Comparison of ENCODE assay signal across 8 mouse cellular contexts in genomic region chr11:97362649-97362942, GRCm38 (mm10). TPM values are rescaled to one million over a fixed set of nuclear protein-coding genes. Genes with fewer than 3 reads are reported as not detected.
A peak's percentile ranks its signal among the peaks of the same experiment; 100 is the strongest.
DNase-seq lines count a peak whose midpoint lies in the region; ATAC-seq and TF ChIP-seq lines count a peak whose summit lies in the region.

No protein-coding gene starts in this region.

- peak overlapping the region; percentile 95 for H3K9ac ChIP-seq in forebrain, embryonic 12.5 days
- H3K9ac ChIP-seq in kidney, embryonic 14.5 days (ENCODE audit: low read depth, low read length): peak overlapping the region; percentile 97

- intact Hi-C loops in left cerebral cortex, adult 2 months (cut with DNase I): loop anchor here (2.0 to 10.0 kb wide), 2 partner anchors 38 to 262 kb away; partner anchors contain the start of gene Epop
- intact Hi-C loops in left cerebral cortex, postnatal 25 days (cut with DNase I): loop anchor here (2.0 kb wide), 1 partner anchor 38 kb away; no protein-coding TSS in a partner anchor
- intact Hi-C loops in left cerebral cortex, postnatal 14 days (cut with DNase I): no loop called here

- peak; percentile 28 to 32 for DNase-seq in left cerebral cortex, adult 2 months (ENCODE audit: extremely low spot score in 1 of 2, low spot score in 2 of 2)
- no peak for DNase-seq in left cerebral cortex, postnatal 25 days (ENCODE audit: low spot score in 2 of 2)
- peak; percentile 39 for DNase-seq in brain, embryonic 14.5 days (ENCODE audit: low read depth)
- DNase-seq in thymus, postnatal 10 days (ENCODE audit: low spot score in 2 of 2): peak; percentile 10 to 44
- DNase-seq in left cerebral cortex, postnatal 14 days (ENCODE audit: low spot score in 2 of 2): no peak

- H3K79me2 ChIP-seq in macrophage (ENCODE audit: inconsistent target): peaks cover 47% of the 10 kb centered on the region

- no peaks in the 10 kb centered on the region for H3K27me3 ChIP-seq in forebrain, embryonic 12.5 days
- H3K27me3 ChIP-seq in kidney, embryonic 14.5 days (ENCODE audit: control insufficient read depth, insufficient read depth, low read length): no peaks in the 10 kb centered on the region

- WGBS in forebrain, embryonic 12.5 days: 0% methylated on average over 32 of the region's 39 CpGs
- under 1% methylated on average over 25 of the region's 39 CpGs for WGBS in kidney, embryonic 14.5 days
- WGBS in macrophage (ENCODE audit: missing documents): 1% methylated on average over 29 of the region's 39 CpGs

- peak overlapping the region; percentile 95 for H3K4me2 ChIP-seq in forebrain, embryonic 12.5 days
- H3K4me2 ChIP-seq in kidney, embryonic 14.5 days (replicated peaks; ENCODE audit: low read depth, low read length): peak overlapping the region; percentile 79

- ATAC-seq in forebrain, embryonic 12.5 days (ENCODE audit: low FRiP score): peak; percentile 66
- ATAC-seq in kidney, embryonic 14.5 days (ENCODE audit: low FRiP score, low TSS enrichment): peak; percentile 71

- peak overlapping the region; percentile 97 for H3K4me3 ChIP-seq in left cerebral cortex, adult 2 months
- peak overlapping the region; percentile 93 for H3K4me3 ChIP-seq in forebrain, embryonic 12.5 days (replicated peaks)
- H3K4me3 ChIP-seq in kidney, embryonic 14.5 days (ENCODE audit: low read length): peak overlapping the region; percentile 99
- H3K4me3 ChIP-seq in macrophage (ENCODE audit: inconsistent target): peak overlapping the region; percentile 44

- no peak for TF ChIP-seq POLR2A in brain, embryonic 14.5 days (IDR thresholded peaks at IDR 0.05; ENCODE audit: borderline replicate concordance, extremely low read depth, insufficient read depth, insufficient read length, poor library complexity, severe bottlenecking)

- no peaks in the 10 kb centered on the region for H3K36me3 ChIP-seq in forebrain, embryonic 12.5 days (replicated peaks)
- no peaks in the 10 kb centered on the region for H3K36me3 ChIP-seq in kidney, embryonic 14.5 days (ENCODE audit: control insufficient read depth, insufficient read depth, low read length)
- H3K36me3 ChIP-seq in macrophage (ENCODE audit: inconsistent target): no peaks in the 10 kb centered on the region

- no peak for TF ChIP-seq CTCF in left cerebral cortex, adult 2 months (IDR thresholded peaks at IDR 0.05)
- no peak for TF ChIP-seq CTCF in brain, embryonic 14.5 days (IDR thresholded peaks at IDR 0.05; ENCODE audit: borderline replicate concordance, extremely low read depth, insufficient read depth, insufficient read length)

- H3K27ac ChIP-seq in left cerebral cortex, adult 2 months: peak overlapping the region; percentile 94
- peak overlapping the region; percentile 88 for H3K27ac ChIP-seq in forebrain, embryonic 12.5 days
- H3K27ac ChIP-seq in kidney, embryonic 14.5 days (ENCODE audit: low read depth, low read length): peak overlapping the region; percentile 62; the same call in 1 of the 2 replicates
- no peak overlapping the region for H3K27ac ChIP-seq in macrophage

- peaks cover 30% of the 10 kb centered on the region for H3K4me1 ChIP-seq in forebrain, embryonic 12.5 days
- H3K4me1 ChIP-seq in kidney, embryonic 14.5 days (ENCODE audit: control insufficient read depth, insufficient read depth, low read length): peaks cover 18% of the 10 kb centered on the region

- no peaks in the 10 kb centered on the region for H3K9me3 ChIP-seq in forebrain, embryonic 12.5 days
- H3K9me3 ChIP-seq in kidney, embryonic 14.5 days (ENCODE audit: control insufficient read depth, low read length): no peaks in the 10 kb centered on the region

RNA-seq across cellular contexts. Expression of gene Socs7, which starts 0.2 kb away (rescaled TPM):
- 10 to 100 TPM; 87.2 to 91.9 TPM for total RNA-seq in left cerebral cortex, adult 2 months (2021)
- 10 to 100 TPM; 87.3 to 94.1 TPM for total RNA-seq in left cerebral cortex, postnatal 25 days (2021)
- 31.2 and 37.1 TPM in 2 replicates for polyA plus RNA-seq in brain, embryonic 14.5 days (2012; rRNA removed)
- 7.9 and 8.0 TPM in 2 replicates for polyA plus RNA-seq in forebrain, embryonic 12.5 days (2016; fragmentation: Nextera tagmentation; extraction: Ambion mirVana)
- 2.5 and 3.7 TPM in 2 replicates for polyA plus RNA-seq in kidney, embryonic 14.5 days (2014; fragmentation: Nextera tagmentation; extraction: Ambion mirVana)
- total RNA-seq in macrophage (2018; cell fraction: chromatin; rRNA removed): 100 to 1,000 TPM in 1 of 26 experiments, 10 to 100 TPM in 25; 12.8 to 110 (median 21.7) TPM
- 10 to 100 TPM in 25 of 26 experiments, 1 to 10 TPM in 1; 9.1 to 35.3 (median 11.7) TPM for total RNA-seq in macrophage (2018; cell fraction: cytosol; rRNA removed)
- total RNA-seq in macrophage (2018; cell fraction: nucleus; rRNA removed): 100 to 1,000 TPM in 1 of 26 experiments, 10 to 100 TPM in 25; 16.4 to 127 (median 20.6) TPM
- polyA plus RNA-seq in macrophage (2018): 6.2 to 10.1 TPM (median 7.0 TPM) in 3 replicates
- total RNA-seq in left cerebral cortex, postnatal 14 days (2021): 10 to 100 TPM; 88.1 to 90.7 TPM

RNA-seq across cellular contexts. Expression of gene Gpr179, which starts 10.7 kb away (rescaled TPM):
- under 1 TPM; 0.18 to 0.37 TPM for total RNA-seq in left cerebral cortex, adult 2 months (2021)
- total RNA-seq in left cerebral cortex, postnatal 25 days (2021): under 1 TPM; 0.18 to 0.43 TPM
- 0.26 and 0.41 TPM in 2 replicates for polyA plus RNA-seq in brain, embryonic 14.5 days (2012; rRNA removed)
- 0.11 and 0.22 TPM in 2 replicates for polyA plus RNA-seq in forebrain, embryonic 12.5 days (2016; fragmentation: Nextera tagmentation; extraction: Ambion mirVana)
- polyA plus RNA-seq in kidney, embryonic 14.5 days (2014; fragmentation: Nextera tagmentation; extraction: Ambion mirVana): 0.07 and 0.10 TPM in 2 replicates
- under 1 TPM in 21 of 26 experiments, not detected in 5; 0.04 to 0.35 (median 0.11) TPM for total RNA-seq in macrophage (2018; cell fraction: chromatin; rRNA removed)
- under 1 TPM in 21 of 26 experiments, not detected in 5; under 0.01 to 0.07 (median 0.03) TPM for total RNA-seq in macrophage (2018; cell fraction: cytosol; rRNA removed)
- total RNA-seq in macrophage (2018; cell fraction: nucleus; rRNA removed): under 1 TPM in 16 of 26 experiments, not detected in 10; 0.05 to 0.17 (median 0.10) TPM
- polyA plus RNA-seq in macrophage (2018): 0.01 TPM in 1 of 3 replicates, not detected in the others
- total RNA-seq in left cerebral cortex, postnatal 14 days (2021): under 1 TPM; 0.18 to 0.19 TPM

RNA-seq across cellular contexts. Expression of gene Mrpl45, which starts 47.1 kb away (rescaled TPM):
- 10 to 100 TPM; 26.4 to 28.2 TPM for total RNA-seq in left cerebral cortex, adult 2 months (2021)
- 10 to 100 TPM; 27.0 to 27.2 TPM for total RNA-seq in left cerebral cortex, postnatal 25 days (2021)
- 25.4 and 26.1 TPM in 2 replicates for polyA plus RNA-seq in brain, embryonic 14.5 days (2012; rRNA removed)
- polyA plus RNA-seq in forebrain, embryonic 12.5 days (2016; fragmentation: Nextera tagmentation; extraction: Ambion mirVana): 51.3 and 53.3 TPM in 2 replicates
- polyA plus RNA-seq in kidney, embryonic 14.5 days (2014; fragmentation: Nextera tagmentation; extraction: Ambion mirVana): 58.4 and 64.8 TPM in 2 replicates
- total RNA-seq in macrophage (2018; cell fraction: chromatin; rRNA removed): 10 to 100 TPM in 22 of 26 experiments, 1 to 10 TPM in 4; 5.7 to 26.2 (median 13.2) TPM
- 10 to 100 TPM; 13.7 to 35.9 (median 24.1) TPM for total RNA-seq in macrophage (2018; cell fraction: cytosol; rRNA removed)
- 10 to 100 TPM in 19 of 26 experiments, 1 to 10 TPM in 7; 7.0 to 20.3 (median 13.1) TPM for total RNA-seq in macrophage (2018; cell fraction: nucleus; rRNA removed)
- 18.4 to 24.4 TPM (median 20.9 TPM) in 3 replicates for polyA plus RNA-seq in macrophage (2018)
- total RNA-seq in left cerebral cortex, postnatal 14 days (2021): 10 to 100 TPM; 18.2 to 20.7 TPM

RNA-seq across cellular contexts. Expression of gene Arhgap23, which starts 52.7 kb away (rescaled TPM):
- 10 to 100 TPM; 64.4 to 78.6 TPM for total RNA-seq in left cerebral cortex, adult 2 months (2021)
- total RNA-seq in left cerebral cortex, postnatal 25 days (2021): 10 to 100 TPM; 63.8 to 66.5 TPM
- 25.3 and 35.8 TPM in 2 replicates for polyA plus RNA-seq in brain, embryonic 14.5 days (2012; rRNA removed)
- 4.2 and 5.1 TPM in 2 replicates for polyA plus RNA-seq in forebrain, embryonic 12.5 days (2016; fragmentation: Nextera tagmentation; extraction: Ambion mirVana)
- 5.2 and 7.4 TPM in 2 replicates for polyA plus RNA-seq in kidney, embryonic 14.5 days (2014; fragmentation: Nextera tagmentation; extraction: Ambion mirVana)
- 100 to 1,000 TPM in 4 of 26 experiments, 10 to 100 TPM in 22; 14.6 to 111 (median 58.5) TPM for total RNA-seq in macrophage (2018; cell fraction: chromatin; rRNA removed)
- 10 to 100 TPM; 10.1 to 29.1 (median 18.3) TPM for total RNA-seq in macrophage (2018; cell fraction: cytosol; rRNA removed)
- total RNA-seq in macrophage (2018; cell fraction: nucleus; rRNA removed): 10 to 100 TPM; 13.7 to 87.8 (median 34.8) TPM
- 12.8 to 18.7 TPM (median 14.4 TPM) in 3 replicates for polyA plus RNA-seq in macrophage (2018)
- 10 to 100 TPM; 70.1 to 71.4 TPM for total RNA-seq in left cerebral cortex, postnatal 14 days (2021)

Comparison
In these comparisons a context has a peak if more than half of its experiments do, and no peak if none do; other contexts are left out.
1. DNase-seq: peak in left cerebral cortex, adult 2 months (2 of 2), brain, embryonic 14.5 days (single experiment) and thymus, postnatal 10 days (2 of 2); none in left cerebral cortex, postnatal 25 days (0 of 2) and left cerebral cortex, postnatal 14 days (0 of 2).
2. H3K4me3 ChIP-seq: peak in every context shown above with its lines; median percentile 99 in kidney, embryonic 14.5 days; 97 in left cerebral cortex, adult 2 months; 93 in forebrain, embryonic 12.5 days; 44 in macrophage.